Comparison of ENCODE assay signal across 25 mouse cellular contexts in the genomic region with DNA sequence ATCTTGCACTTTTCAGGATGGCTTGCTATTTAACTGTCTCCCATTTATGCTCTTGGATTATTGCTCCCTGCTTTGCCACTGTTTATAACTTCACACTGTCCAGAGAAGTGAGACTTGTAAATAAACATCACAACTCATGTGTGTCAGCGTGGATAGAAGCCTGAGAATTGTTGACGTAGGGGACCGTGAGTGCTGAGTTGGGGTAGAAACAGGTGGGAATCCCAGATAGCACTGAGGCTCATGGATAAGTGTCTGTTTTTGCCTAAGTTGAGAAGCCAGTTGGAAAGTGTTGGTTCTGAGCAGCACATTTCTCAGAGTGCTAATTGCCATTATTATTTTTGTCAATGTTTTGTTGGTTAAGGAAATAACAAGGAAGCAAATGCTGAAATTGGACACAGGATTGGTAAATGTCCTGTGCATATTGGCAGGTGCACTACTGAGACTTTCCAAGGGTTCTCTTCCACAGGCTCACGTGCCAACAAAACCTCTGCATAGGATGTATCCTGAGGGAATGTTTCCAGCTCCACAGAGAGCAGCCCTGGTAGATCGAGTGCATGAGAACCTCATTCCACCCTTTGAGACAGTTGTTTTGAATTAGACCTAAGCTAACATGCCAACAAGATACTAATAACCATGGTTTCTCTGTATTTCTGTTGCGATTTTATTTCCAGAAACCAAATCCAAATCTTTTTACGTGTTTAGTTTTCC.
A peak's percentile ranks its signal among the peaks of the same experiment; 100 is the strongest.
DNase-seq lines count a peak whose midpoint lies in the region; ATAC-seq and TF ChIP-seq lines count a peak whose summit lies in the region.
"Had no signal": no experiment of that assay in that cellular context is flagged by ENCODE, and none has a peak within 500 bp of the region (broad histone marks: within the 10 kb centered on the region; RNA-seq: fewer than 3 reads in every experiment).

No protein-coding gene starts in this region.

- 70% methylated on average over 7 of the region's 7 CpGs for WGBS in embryonic facial prominence, embryonic 14.5 days
- WGBS in embryonic facial prominence, embryonic 10.5 days, result 80% methylated on average over 7 of the region's 7 CpGs
- 75% methylated on average over 7 of the region's 7 CpGs for WGBS in heart, embryonic 12.5 days
- WGBS in limb, embryonic 14.5 days, result 62% methylated on average over 7 of the region's 7 CpGs
- WGBS in neural tube, embryonic 15.5 days, result 77% methylated on average over 7 of the region's 7 CpGs

- no peak overlapping the region for H3K4me3 ChIP-seq in embryonic facial prominence, embryonic 14.5 days (ENCODE audit: low read depth, low read length)
- H3K4me3 ChIP-seq in embryonic facial prominence, embryonic 10.5 days, result no peak overlapping the region
- H3K4me3 ChIP-seq in heart, embryonic 12.5 days, result no peak overlapping the region
- H3K4me3 ChIP-seq in limb, embryonic 14.5 days (replicated peaks; ENCODE audit: low read length), result no peak overlapping the region
- no peak overlapping the region for H3K4me3 ChIP-seq in neural tube, embryonic 15.5 days (replicated peaks)
- H3K4me3 ChIP-seq: embryonic facial prominence, embryonic 12.5 days; forebrain, embryonic 13.5 days; forebrain, embryonic 15.5 days had no signal

- ATAC-seq in embryonic facial prominence, embryonic 14.5 days (ENCODE audit: low read depth), result peak; percentile 37; the same call in 1 of the 2 replicates
- ATAC-seq in heart, embryonic 12.5 days (ENCODE audit: insufficient number of reproducible peaks, low FRiP score), result peak; percentile 57
- no peak for ATAC-seq in limb, embryonic 14.5 days (ENCODE audit: low FRiP score, low read depth)
- ATAC-seq in neural tube, embryonic 15.5 days (ENCODE audit: low FRiP score), result no peak
- ATAC-seq: CD4-positive, CD25-positive, alpha-beta regulatory T cell, adult 4 months; forebrain, embryonic 13.5 days; forebrain, embryonic 15.5 days; forebrain, postnatal 0 days had no signal

- H3K4me1 ChIP-seq in embryonic facial prominence, embryonic 14.5 days (ENCODE audit: control insufficient read depth, insufficient read depth, low read length), result no peaks in the 10 kb centered on the region
- H3K4me1 ChIP-seq in embryonic facial prominence, embryonic 10.5 days, result no peaks in the 10 kb centered on the region
- no peaks in the 10 kb centered on the region for H3K4me1 ChIP-seq in heart, embryonic 12.5 days (replicated peaks)
- H3K4me1 ChIP-seq in limb, embryonic 14.5 days (ENCODE audit: control insufficient read depth, insufficient read depth, low read length), result no peaks in the 10 kb centered on the region
- H3K4me1 ChIP-seq in neural tube, embryonic 15.5 days, result no peaks in the 10 kb centered on the region
- H3K4me1 ChIP-seq: embryonic facial prominence, embryonic 12.5 days; forebrain, embryonic 13.5 days; forebrain, embryonic 15.5 days had no signal

- H3K27ac ChIP-seq in embryonic facial prominence, embryonic 14.5 days (replicated peaks; ENCODE audit: low read depth, low read length), result no peak overlapping the region
- no peak overlapping the region for H3K27ac ChIP-seq in embryonic facial prominence, embryonic 10.5 days (replicated peaks)
- H3K27ac ChIP-seq in heart, embryonic 12.5 days (ENCODE audit: poor library complexity, severe bottlenecking), result no peak overlapping the region
- no peak overlapping the region for H3K27ac ChIP-seq in limb, embryonic 14.5 days (replicated peaks; ENCODE audit: low read depth, low read length)
- H3K27ac ChIP-seq in neural tube, embryonic 15.5 days (replicated peaks), result no peak overlapping the region
- H3K27ac ChIP-seq: embryonic facial prominence, embryonic 12.5 days; forebrain, embryonic 13.5 days; forebrain, embryonic 15.5 days had no signal

- H3K9ac ChIP-seq in embryonic facial prominence, embryonic 14.5 days (ENCODE audit: low read depth, low read length), result no peak overlapping the region
- H3K9ac ChIP-seq in heart, embryonic 12.5 days, result no peak overlapping the region
- no peak overlapping the region for H3K9ac ChIP-seq in limb, embryonic 14.5 days (ENCODE audit: low read depth, low read length, severe bottlenecking)
- no peak overlapping the region for H3K9ac ChIP-seq in neural tube, embryonic 15.5 days (replicated peaks)
- H3K9ac ChIP-seq: embryonic facial prominence, embryonic 12.5 days; forebrain, embryonic 13.5 days; forebrain, embryonic 15.5 days; forebrain, postnatal 0 days had no signal

- peak; percentile 50 for DNase-seq in embryonic facial prominence, embryonic 14.5 days (ENCODE audit: low spot score)
- no peak for DNase-seq in embryonic facial prominence, embryonic 10.5 days (ENCODE audit: low spot score)
- DNase-seq in heart, postnatal 4 days, result no peak
- peak; percentile 20 for DNase-seq in NIH3T3 (ENCODE audit: low read depth)
- DNase-seq in limb, embryonic 14.5 days (ENCODE audit: low spot score), result peak; percentile 28
- DNase-seq: adrenal gland, adult 2 months; adrenal gland, postnatal 10 days; adrenal gland, postnatal 25 days; B cell, adult 2 months; cerebellum, adult 11 months; cerebellum, adult 18-20 months; cerebellum, adult 8-10 months; cerebellum, adult 9-11 months; cerebellum, postnatal 14 days; cerebellum, postnatal 36 days; embryo, embryonic 11 days; forebrain, postnatal 0 days had no signal

- no peaks in the 10 kb centered on the region for H3K36me3 ChIP-seq in embryonic facial prominence, embryonic 14.5 days (ENCODE audit: control insufficient read depth, insufficient read depth, low read length)
- no peaks in the 10 kb centered on the region for H3K36me3 ChIP-seq in embryonic facial prominence, embryonic 10.5 days (replicated peaks)
- no peaks in the 10 kb centered on the region for H3K36me3 ChIP-seq in heart, embryonic 12.5 days
- H3K36me3 ChIP-seq in limb, embryonic 14.5 days (ENCODE audit: control insufficient read depth, insufficient read depth, low read length), result no peaks in the 10 kb centered on the region
- H3K36me3 ChIP-seq in neural tube, embryonic 15.5 days, result no peaks in the 10 kb centered on the region
- H3K36me3 ChIP-seq: embryonic facial prominence, embryonic 12.5 days; forebrain, embryonic 15.5 days; G1E had no signal

- H3K4me2 ChIP-seq in embryonic facial prominence, embryonic 14.5 days (ENCODE audit: low read depth, low read length), result no peak overlapping the region
- no peak overlapping the region for H3K4me2 ChIP-seq in heart, embryonic 12.5 days
- no peak overlapping the region for H3K4me2 ChIP-seq in limb, embryonic 14.5 days (replicated peaks; ENCODE audit: low read depth, low read length, severe bottlenecking)
- no peak overlapping the region for H3K4me2 ChIP-seq in neural tube, embryonic 15.5 days
- H3K4me2 ChIP-seq: embryonic facial prominence, embryonic 12.5 days; forebrain, embryonic 13.5 days; forebrain, embryonic 15.5 days had no signal

- TF ChIP-seq POLR2A in limb, embryonic 14.5 days (IDR thresholded peaks at IDR 0.05; ENCODE audit: borderline replicate concordance, extremely low read depth, insufficient read depth, insufficient read length), result no peak

- no peaks in the 10 kb centered on the region for H3K9me3 ChIP-seq in embryonic facial prominence, embryonic 14.5 days (ENCODE audit: control insufficient read depth, low read length)
- no peaks in the 10 kb centered on the region for H3K9me3 ChIP-seq in embryonic facial prominence, embryonic 10.5 days
- H3K9me3 ChIP-seq in heart, embryonic 12.5 days (replicated peaks), result no peaks in the 10 kb centered on the region
- H3K9me3 ChIP-seq in limb, embryonic 14.5 days (ENCODE audit: control insufficient read depth, low read length), result no peaks in the 10 kb centered on the region
- no peaks in the 10 kb centered on the region for H3K9me3 ChIP-seq in neural tube, embryonic 15.5 days (replicated peaks)
- H3K9me3 ChIP-seq: embryonic facial prominence, embryonic 12.5 days; forebrain, embryonic 13.5 days; forebrain, embryonic 15.5 days; G1E had no signal

- no peaks in the 10 kb centered on the region for H3K27me3 ChIP-seq in embryonic facial prominence, embryonic 14.5 days (replicated peaks; ENCODE audit: control insufficient read depth, insufficient read depth, low read length)
- no peaks in the 10 kb centered on the region for H3K27me3 ChIP-seq in embryonic facial prominence, embryonic 10.5 days (replicated peaks; ENCODE audit: low read depth, poor library complexity, severe bottlenecking)
- no peaks in the 10 kb centered on the region for H3K27me3 ChIP-seq in heart, embryonic 12.5 days (replicated peaks)
- no peaks in the 10 kb centered on the region for H3K27me3 ChIP-seq in limb, embryonic 14.5 days (ENCODE audit: control insufficient read depth, insufficient read depth, low read length)
- no peaks in the 10 kb centered on the region for H3K27me3 ChIP-seq in neural tube, embryonic 15.5 days (replicated peaks)
- H3K27me3 ChIP-seq: CH12.LX; embryonic facial prominence, embryonic 12.5 days; forebrain, embryonic 13.5 days; forebrain, embryonic 15.5 days had no signal

Comparison
In these comparisons a context has a peak if more than half of its experiments do, and no peak if none do; other contexts are left out.
1. DNase-seq: peak in embryonic facial prominence, embryonic 14.5 days (single experiment), NIH3T3 (single experiment) and limb, embryonic 14.5 days (single experiment); none in embryonic facial prominence, embryonic 10.5 days (single experiment) and heart, postnatal 4 days (single experiment).
2. ATAC-seq: peak in embryonic facial prominence, embryonic 14.5 days (single experiment) and heart, embryonic 12.5 days (single experiment); none in limb, embryonic 14.5 days (single experiment) and neural tube, embryonic 15.5 days (single experiment).